Mouse (Mus musculus): Measurements from ENCODE around the gene Ssc4d.

DNA sequence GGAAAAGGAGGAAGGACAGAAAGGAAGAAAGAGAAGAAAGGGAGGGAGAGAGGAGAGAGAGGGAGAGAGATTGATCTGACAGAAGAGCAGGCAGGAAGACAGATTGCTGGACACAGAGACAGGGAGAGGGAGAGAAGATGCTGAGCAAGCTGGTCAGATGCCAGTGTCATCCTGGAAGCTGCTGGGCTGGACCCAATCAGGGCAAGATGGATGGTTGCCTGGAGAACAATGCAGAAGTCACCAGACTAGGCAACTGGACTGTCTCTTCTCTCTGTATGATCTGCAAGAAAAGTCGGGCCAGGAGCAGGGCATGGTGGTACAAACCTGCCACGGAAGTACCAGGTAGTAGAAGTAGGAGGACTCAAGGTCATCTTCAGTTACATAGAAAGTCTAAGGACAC is 21.5 kb downstream of the Ssc4d start:
- TF ChIP-seq POLR2A (IDR thresholded peaks at IDR 0.05; ENCODE audit: low read depth, low read length) (no peak), CTCF (conservative IDR thresholded peaks at IDR 0.05; ENCODE audit: insufficient read depth, insufficient read length, low read depth, low read length) (no peak)
